Mouse (Mus musculus) myocyte (in vitro differentiated cells): ENCODE results near the gene Twf2.

Experiments used
- CEBPB ChIP-seq: IDR thresholded peaks from 2 replicates; pipeline ENCODE4 v1.6.1; 2011; ENCODE audit warnings: mild to moderate bottlenecking, moderate library complexity; ENCODE audit not compliant: poor library complexity, insufficient read depth, severe bottlenecking
- E2F4 ChIP-seq: IDR thresholded peaks from one replicate; pipeline ENCODE4 v1.6.1; 2011; ENCODE audit warnings: mild to moderate bottlenecking, control low read depth, moderate library complexity; ENCODE audit not compliant: insufficient read depth
- MAX ChIP-seq: IDR thresholded peaks from one replicate; pipeline ENCODE4 v1.6.1; 2011; ENCODE audit warnings: low read depth, mild to moderate bottlenecking, control low read depth
- MYOD1 ChIP-seq, 3 experiments: IDR thresholded peaks; one replicate each; pipeline ENCODE4 v1.6.1; 2011; ENCODE audit warnings: control low read depth in 2 of 3, low read depth in 2 of 3, mild to moderate bottlenecking in 2 of 3, moderate library complexity in 1 of 3; ENCODE audit not compliant: insufficient read length in 2 of 3, control insufficient read depth in 1 of 3
- MYOG ChIP-seq, 3 experiments: IDR thresholded peaks; one replicate each; pipeline ENCODE4 v1.6.1; 2011; ENCODE audit warnings: control low read depth in 2 of 3, low read depth in 2 of 3, mild to moderate bottlenecking in 2 of 3; ENCODE audit not compliant: insufficient read length in 2 of 3, control insufficient read depth in 1 of 3, insufficient read depth in 1 of 3
- POLR2A ChIP-seq: IDR thresholded peaks from one replicate; pipeline ENCODE4 v1.6.1; 2011; ENCODE audit warnings: low read depth, mild to moderate bottlenecking, control low read depth, moderate library complexity; ENCODE audit not compliant: insufficient read length
- POLR2AphosphoS2 ChIP-seq: IDR thresholded peaks from one replicate; pipeline ENCODE4 v1.6.1; 2011; ENCODE audit warnings: low read depth, control low read depth; ENCODE audit not compliant: insufficient read length
- REST ChIP-seq: IDR thresholded peaks from one replicate; pipeline ENCODE4 v1.6.1; 2011; ENCODE audit warnings: mild to moderate bottlenecking, control low read depth, moderate library complexity; ENCODE audit not compliant: insufficient read depth, insufficient read length
- SRF ChIP-seq: IDR thresholded peaks from one replicate; pipeline ENCODE4 v1.6.1; 2011; ENCODE audit warnings: low read depth; ENCODE audit not compliant: control insufficient read depth, insufficient read length
- TCF12 ChIP-seq: IDR thresholded peaks from one replicate; pipeline ENCODE4 v1.6.1; 2011; ENCODE audit warnings: mild to moderate bottlenecking, control low read depth; ENCODE audit not compliant: poor library complexity, insufficient read depth, severe bottlenecking
- USF1 ChIP-seq: IDR thresholded peaks from one replicate; pipeline ENCODE4 v1.6.1; 2011; ENCODE audit warnings: low read depth, mild to moderate bottlenecking, control low read depth, moderate library complexity

DNA sequence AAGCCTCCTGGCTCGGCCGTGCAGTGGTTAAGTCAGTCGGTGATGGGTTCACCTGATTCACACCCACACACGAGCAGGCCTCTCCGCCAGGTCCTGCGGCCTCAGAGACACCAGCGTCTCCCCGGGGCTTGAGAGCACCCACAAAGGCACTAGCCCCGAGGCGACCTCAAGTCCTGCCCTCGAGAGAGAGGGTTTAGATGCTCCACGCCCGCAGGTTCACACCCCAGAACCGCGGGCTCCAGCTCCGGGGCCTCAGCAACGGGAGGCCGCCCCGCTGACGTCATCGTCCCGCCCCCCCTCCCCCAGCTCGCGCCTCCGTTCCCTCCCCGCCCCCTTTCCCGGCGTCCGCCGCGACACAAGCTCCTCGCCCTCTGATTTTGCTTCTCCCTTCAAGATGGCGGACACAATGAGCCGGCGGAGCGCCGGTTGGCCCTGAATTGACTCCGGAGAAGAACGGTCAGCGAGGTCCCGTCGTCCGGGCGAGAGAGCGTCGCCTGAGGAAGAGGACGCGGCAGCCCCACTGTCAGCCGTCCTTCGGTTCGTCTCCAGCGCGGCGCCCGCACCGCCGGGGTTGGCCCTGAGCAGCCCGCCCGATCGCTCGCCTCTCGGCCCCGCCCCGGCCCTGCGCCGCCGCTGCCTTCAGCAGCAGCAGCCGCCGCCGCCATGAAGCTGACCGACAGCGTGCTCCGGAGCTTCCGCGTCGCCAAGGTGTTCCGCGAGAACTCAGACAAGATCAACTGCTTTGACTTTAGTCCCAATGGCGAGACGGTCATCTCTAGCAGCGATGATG lies 32.2 kb upstream of the Twf2 start, which contains the start of gene Wdr82:
- peak; percentile 85 for TF ChIP-seq POLR2AphosphoS2
- no peak for TF ChIP-seq TCF12
- peak; percentile 78 for TF ChIP-seq POLR2A
- no peak for TF ChIP-seq MAX
- no peak for TF ChIP-seq CEBPB
- TF ChIP-seq SRF: no peak
- no peak for TF ChIP-seq E2F4
- no peak for TF ChIP-seq USF1
- TF ChIP-seq MYOD1 (IDR thresholded peaks at IDR 0.05; ENCODE audit: control insufficient read depth in 1 of 3, insufficient read length in 2 of 3, low read depth in 2 of 3): no peak
- no peak for TF ChIP-seq REST
- TF ChIP-seq MYOG (IDR thresholded peaks at IDR 0.05; ENCODE audit: control insufficient read depth in 1 of 3, insufficient read depth in 1 of 3, insufficient read length in 2 of 3, low read depth in 2 of 3): no peak
